Mouse (Mus musculus): Measurements from ENCODE around the gene Atp2b1. TPM values are rescaled to one million over a fixed set of nuclear protein-coding genes. Genes with fewer than 3 reads are reported as not detected.

Atp2b1 gene
- polyA plus RNA-seq (2017; shearing (Covaris generic)) = 160 TPM

DNA sequence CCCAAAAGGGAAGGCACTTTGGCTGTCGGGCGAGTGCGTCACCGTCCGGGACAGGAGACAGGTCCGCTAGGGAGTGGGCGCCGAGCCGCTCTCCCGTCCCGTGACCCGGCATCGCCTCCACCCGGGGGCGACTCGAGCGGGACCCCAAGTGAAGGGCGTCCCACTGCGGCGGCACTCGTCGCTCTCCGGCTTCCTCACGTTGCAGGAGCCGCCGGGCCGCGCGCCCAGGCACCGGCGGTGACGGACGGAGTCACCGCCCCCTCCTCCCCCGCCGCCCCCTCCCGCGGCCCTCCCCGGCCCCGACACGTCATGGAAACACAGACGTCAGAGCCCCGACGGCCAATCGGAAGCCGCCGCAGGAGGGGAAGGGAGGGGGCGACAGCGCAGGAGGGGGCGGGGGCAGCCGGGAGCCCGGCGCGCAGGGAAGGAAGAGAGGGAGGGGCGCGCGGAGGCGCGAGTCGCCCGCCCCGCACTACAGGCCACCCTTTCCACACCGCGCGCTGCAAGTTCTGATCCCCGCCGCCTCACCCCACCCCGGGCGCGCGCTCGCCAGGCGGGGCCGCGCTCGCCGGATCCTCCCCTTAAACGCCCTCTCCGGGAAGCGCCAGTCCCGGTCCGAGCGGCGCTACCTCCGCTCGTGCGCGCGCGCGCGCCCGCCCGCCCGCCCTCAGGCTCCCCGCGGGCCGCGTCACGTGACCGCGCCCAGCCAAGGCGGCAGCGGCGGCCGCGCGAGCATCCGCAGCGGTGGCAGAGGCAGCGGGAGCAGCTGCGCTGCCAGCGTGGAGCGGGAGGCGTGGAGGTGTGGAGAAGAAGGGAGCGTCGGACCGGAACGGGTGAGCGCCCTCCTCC is at the start of gene Atp2b1:
Atp2b1 (plus strand) TSS at position 446 of the 849 bp plus-strand sequence.

Other genes with a start within 250 kb of the Atp2b1 start
- 26.9 TPM for gene Poc1b, start 192.6 kb downstream of the Atp2b1 start, polyA plus RNA-seq (2017; shearing (Covaris generic))
- 8.6 TPM for gene Galnt4, start 193.8 kb downstream of the Atp2b1 start, polyA plus RNA-seq (2017; shearing (Covaris generic))
- 1.3 TPM for gene Phxr2, start 211.9 kb downstream of the Atp2b1 start, polyA plus RNA-seq (2017; shearing (Covaris generic))

All from CD4-positive, CD25-positive, alpha-beta regulatory T cell (primary cell).